Mouse (Mus musculus) left cerebral cortex, postnatal 36 days (tissue): ENCODE data around the gene Adgrg1. TPM values are rescaled to one million over a fixed set of nuclear protein-coding genes. Genes with fewer than 3 reads are reported as not detected.
"Not testable (repeated sequence)": the region's sequence is repeated elsewhere in the genome, so short reads cannot be mapped to it uniquely, and the experiment has no call there.

Source experiments
- DNase-seq, 2 experiments: peaks; one replicate each; pipeline ENCODE4 v3.0.0; 2021 to 2022; ENCODE audit warnings: low spot score in 2 of 2, mixed read lengths in 1 of 2
- intact Hi-C: fragments of 180-260 bp; cut with DNase I; formaldehyde crosslinking; loops from one replicate; pipeline ENCODE4 v1.15.1; 2025
- total RNA-seq, 2 experiments: library from RNA; stranded (reverse); gene quantifications; 2 replicates each; pipeline ENCODE4 v1.2.3; 2021

Gene Adgrg1
- total RNA-seq, 2 experiments from 2014 or later = 73.3 to 74.2 TPM

GRCm38 (mm10) chr8:95020293-95020777 is 45.8 kb downstream of the Adgrg1 start:
- DNase-seq = no peak
- intact Hi-C loops = no loop called here

DNA sequence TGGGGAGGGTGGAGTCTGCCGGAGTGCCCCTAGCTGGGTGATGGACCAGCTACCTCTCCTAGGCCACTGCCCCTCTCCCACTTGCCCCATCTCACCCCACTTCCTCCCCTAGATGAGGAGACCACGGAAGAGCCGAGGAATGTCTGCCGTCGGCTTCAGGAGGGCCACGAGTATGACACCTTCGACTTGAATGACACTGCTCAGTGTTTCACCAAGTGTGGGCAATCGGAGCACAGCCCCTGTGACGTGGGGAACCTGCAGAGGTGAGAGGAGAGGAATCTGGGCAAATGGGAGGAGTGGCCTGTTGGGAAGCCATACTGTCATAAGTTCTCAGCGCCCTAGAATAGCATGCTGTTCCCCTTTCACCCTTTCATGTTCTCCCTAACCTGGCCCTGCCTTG is 46.3 kb downstream of the Adgrg1 start:
- intact Hi-C loops = no loop called here
- DNase-seq = no peak

DNA sequence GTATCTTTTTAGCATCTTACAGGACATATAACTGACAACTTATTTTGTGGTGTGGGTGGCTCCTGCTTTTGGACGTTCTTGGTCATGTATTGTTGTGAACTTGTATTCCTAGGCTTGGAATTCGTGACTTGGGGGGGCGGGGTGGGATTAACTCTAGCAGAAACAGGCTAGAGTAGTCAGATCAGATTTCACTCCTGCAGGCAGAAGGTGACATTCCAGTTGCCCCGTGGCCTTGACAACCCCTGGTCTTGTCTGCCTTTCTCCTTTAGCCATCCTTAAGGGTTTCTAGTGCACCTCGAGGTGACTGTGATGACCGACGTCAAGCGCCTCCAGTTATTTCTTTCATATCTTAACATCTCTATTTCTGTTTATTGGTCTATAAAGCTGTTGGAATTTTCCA is 48.6 kb downstream of the Adgrg1 start:
- intact Hi-C loops = no loop called here

GRCm38 (mm10) chr8:95024387-95024786 is 49.8 kb downstream of the Adgrg1 start:
- intact Hi-C loops = no loop called here
- DNase-seq = no peak

More for the DNA sequence above, 48.6 kb downstream of the Adgrg1 start:
- no peak for DNase-seq

GRCm38 (mm10) chr8:95025421-95025820 is 50.9 kb downstream of the Adgrg1 start:
- intact Hi-C loops = no loop called here
- no peak for DNase-seq

- intact Hi-C loops, DNase-seq: not testable (repeated sequence)
Measured at GRCm38 (mm10) chr8:95028391-95028790, 53.8 kb downstream of the Adgrg1 start.

DNA sequence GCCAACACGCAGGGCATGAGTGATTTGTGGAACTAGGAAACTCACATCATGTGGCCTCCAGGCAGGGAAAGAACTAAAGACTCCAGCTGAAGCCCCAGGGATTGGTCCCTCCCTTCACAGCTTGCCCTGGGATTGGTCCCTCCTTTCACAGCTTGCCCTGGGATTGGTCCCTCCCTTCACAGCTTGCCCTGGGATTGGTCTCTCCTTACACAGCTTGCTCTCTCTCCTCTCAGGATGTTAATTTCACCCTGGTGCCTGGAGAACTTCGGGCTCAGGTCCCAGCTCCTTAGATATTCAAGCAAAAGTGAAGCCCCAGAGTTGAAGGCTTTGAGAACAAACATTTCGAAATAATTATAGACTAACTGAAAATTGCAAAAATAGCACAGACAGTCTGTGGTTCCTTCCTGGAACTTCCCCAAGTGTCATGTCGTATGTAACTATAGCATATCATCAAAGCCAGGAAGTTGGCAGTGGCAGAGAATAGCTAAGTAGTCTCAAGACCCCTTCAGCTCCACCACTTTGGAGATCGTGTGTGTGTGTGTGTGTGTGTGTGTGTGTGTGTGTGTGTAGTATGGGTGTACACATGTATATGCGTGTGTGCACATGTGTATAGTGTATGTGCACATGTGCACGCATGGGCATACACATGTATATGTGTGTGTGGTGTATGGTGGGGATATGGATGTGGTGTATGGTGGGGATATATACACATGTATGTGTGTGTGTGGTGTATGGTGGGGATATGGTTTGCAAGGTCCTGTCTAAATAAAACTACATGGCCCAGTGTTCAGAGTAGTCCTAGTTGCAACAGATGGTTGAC is 62.8 kb downstream of the Adgrg1 start:
- DNase-seq = peak; percentile 8 to 40

GRCm38 (mm10) chr8:95041883-95042784 is 67.6 kb downstream of the Adgrg1 start:
- DNase-seq = no peak
- intact Hi-C loops = no loop called here

More for the DNA sequence above, 62.8 kb downstream of the Adgrg1 start:
- intact Hi-C loops = no loop called here

DNA sequence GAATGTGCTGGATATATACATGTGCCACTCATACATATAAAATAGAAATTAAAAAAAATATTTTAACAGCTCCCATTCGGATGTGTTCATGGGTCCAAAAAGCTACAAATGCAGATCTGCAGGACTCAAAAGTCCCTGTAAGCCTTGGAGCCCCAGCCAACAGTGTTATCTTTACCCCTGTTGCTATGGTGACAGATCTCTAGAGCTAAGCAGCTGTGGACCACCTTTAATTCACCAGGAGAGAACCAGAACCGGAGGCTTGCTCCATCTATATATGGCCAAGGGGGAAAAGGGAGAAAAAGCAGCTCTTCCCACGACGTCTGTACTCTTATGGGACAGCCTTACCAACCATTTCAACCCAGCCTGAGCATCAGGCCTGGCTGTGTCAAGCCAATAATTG is 70.3 kb downstream of the Adgrg1 start:
- no peak for DNase-seq
- intact Hi-C loops = no loop called here

GRCm38 (mm10) chr8:95046982-95047381 is 72.4 kb downstream of the Adgrg1 start:
- intact Hi-C loops = no loop called here
- no peak for DNase-seq

DNA sequence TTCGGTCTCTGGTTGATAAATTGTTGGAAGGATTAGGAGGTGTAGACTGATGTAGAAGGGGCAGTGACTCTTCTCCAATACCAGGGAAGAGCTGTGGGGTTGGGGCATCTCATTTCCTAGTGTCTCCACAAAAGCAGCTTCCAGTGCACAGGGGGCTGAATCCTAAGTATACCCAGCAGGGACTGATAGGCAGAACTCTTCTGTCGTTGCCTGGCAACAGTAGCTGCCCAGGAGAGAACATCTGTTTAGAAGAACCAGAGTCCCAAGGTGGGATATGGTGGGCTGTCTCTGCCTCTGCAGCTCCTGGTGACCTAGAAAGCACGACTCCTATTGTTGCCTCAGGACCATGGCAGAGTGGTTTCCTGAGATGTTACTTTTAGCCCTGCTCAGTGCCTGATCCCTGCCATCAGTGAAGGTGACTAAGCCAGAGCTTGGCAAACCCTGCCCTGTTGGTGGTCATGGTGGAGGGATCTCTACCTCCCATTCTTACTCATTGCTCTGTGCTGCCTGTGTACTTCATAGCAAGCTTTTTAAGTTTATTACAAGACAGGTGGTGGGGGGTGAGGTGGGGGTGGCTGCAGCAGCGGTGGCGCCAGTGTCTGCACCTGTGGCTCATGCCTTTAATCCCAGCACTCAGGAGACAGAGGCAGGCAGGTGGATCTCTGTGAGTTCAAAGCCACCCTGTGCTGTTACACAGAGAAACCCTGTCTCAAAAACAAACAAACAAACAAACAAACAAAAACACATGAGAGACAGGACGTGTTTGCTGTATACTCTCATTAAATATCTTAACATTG is 73.5 kb downstream of the Adgrg1 start:
- no peak for DNase-seq
- intact Hi-C loops = no loop called here

DNA sequence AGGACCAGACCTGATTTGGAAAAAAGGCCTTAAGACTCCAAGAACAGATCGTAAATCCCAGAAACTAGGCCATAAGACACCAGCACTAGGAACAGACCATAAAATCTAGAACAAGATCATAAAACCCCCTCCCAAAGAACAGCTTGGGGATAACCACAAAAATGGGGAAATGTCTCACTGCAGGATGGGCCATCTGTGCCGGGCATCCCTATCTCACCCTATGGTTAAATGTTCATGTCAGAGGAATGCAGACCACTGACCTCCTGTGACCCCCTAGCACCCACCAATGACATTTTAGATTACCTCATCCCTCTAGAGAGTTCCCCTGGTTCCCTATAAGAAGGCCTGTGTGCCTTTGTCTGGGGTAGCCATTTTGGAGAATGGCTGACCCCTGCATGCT is 75.1 kb downstream of the Adgrg1 start:
- DNase-seq = no peak
- intact Hi-C loops = no loop called here

DNA sequence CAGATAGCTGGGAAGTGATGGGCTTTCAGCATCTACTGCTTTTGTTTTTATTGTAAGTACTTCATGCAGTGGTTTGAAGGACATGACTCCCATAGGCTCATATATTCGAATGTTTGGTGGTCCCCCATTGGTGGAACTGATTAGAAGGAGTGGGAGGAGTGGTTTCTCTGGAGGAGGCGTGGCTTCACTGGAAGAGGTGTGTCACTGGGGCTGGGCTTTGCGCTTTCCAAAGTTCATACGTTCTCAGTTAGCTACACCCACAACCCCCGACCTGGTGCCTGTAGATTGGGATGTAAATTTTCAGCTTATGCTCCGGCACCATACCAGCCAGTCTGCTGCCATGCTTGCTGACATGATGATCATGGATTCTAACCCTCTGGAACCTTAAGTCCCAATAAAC is 79.9 kb downstream of the Adgrg1 start:
- DNase-seq = no peak
- intact Hi-C loops = no loop called here

GRCm38 (mm10) chr8:95054927-95055510 is 80.5 kb downstream of the Adgrg1 start, which contains the start of gene Drc7:
TSS of gene Drc7 (plus strand) at chr8:95055103.
- intact Hi-C loops = no loop called here
- no peak for DNase-seq

GRCm38 (mm10) chr8:95056414-95056813 is 81.9 kb downstream of the Adgrg1 start:
- no peak for DNase-seq
- intact Hi-C loops = no loop called here

DNA sequence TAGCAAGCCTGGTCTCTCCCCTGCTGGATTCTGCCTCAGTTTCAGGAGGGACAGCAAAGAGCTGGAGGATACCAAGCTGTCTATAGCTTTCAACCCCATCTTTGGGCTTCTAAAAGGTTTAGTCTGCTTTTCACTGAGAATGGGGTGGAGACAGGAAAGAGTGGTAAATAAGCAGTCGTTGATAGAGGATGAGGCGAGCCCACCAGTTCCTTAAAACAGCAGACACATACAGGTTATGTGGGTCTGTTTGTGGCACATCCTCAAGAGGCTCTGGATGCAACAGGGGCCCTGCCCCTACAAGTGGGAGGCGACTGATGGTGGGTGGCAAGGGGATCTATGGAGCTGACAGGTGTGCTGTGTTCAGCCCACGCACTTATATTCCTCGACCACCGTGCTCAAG is 84.1 kb downstream of the Adgrg1 start:
- DNase-seq = no peak

GRCm38 (mm10) chr8:95059812-95060533 is 85.4 kb downstream of the Adgrg1 start:
- intact Hi-C loops = no loop called here
- DNase-seq = no peak

More for the DNA sequence above, 84.1 kb downstream of the Adgrg1 start:
- intact Hi-C loops = no loop called here
